Mouse (Mus musculus) embryonic facial prominence, embryonic 14.5 days (tissue): ENCODE measurements around the gene Abca7. TPM values are rescaled to one million over a fixed set of nuclear protein-coding genes. Genes with fewer than 3 reads are reported as not detected.
"Not testable (repeated sequence)": the region's sequence is repeated elsewhere in the genome, so short reads cannot be mapped to it uniquely, and the experiment has no call there.

Source experiments
- ATAC-seq: fragments of 200-750 bp; cut with Nextera tagmentation; 2 replicates; pipeline ENCODE4 v1.8.0; 2017; ENCODE audit warnings: low read depth, moderate number of reproducible peaks, moderate TSS enrichment
- DNase-seq: peaks from one replicate; pipeline ENCODE4 v3.0.0-alpha.2; 2015; ENCODE audit warnings: low spot score
- H3K27ac ChIP-seq: fragments of 300-500 bp; sonication (generic); replicated peaks from 2 replicates; pipeline ENCODE4 v1.5.1; 2014; ENCODE audit warnings: low read depth, mild to moderate bottlenecking, low read length, moderate library complexity
- H3K27me3 ChIP-seq: fragments of 300-500 bp; sonication (generic); replicated peaks from 2 replicates; pipeline ENCODE4 v1.6.1; 2014; ENCODE audit warnings: low read length; ENCODE audit not compliant: control insufficient read depth, insufficient read depth
- H3K36me3 ChIP-seq: fragments of 300-500 bp; sonication (generic); 2 replicates; pipeline ENCODE4 v1.6.1; 2014; ENCODE audit warnings: low read length, mixed read lengths; ENCODE audit not compliant: control insufficient read depth, insufficient read depth
- H3K4me1 ChIP-seq: fragments of 300-500 bp; sonication (generic); 2 replicates; pipeline ENCODE4 v1.6.1; 2014; ENCODE audit warnings: antibody characterized with exemption, low read length; ENCODE audit not compliant: control insufficient read depth, insufficient read depth
- H3K4me2 ChIP-seq: fragments of 300-500 bp; sonication (generic); 2 replicates; pipeline ENCODE4 v1.6.1; 2014; ENCODE audit warnings: low read depth, mild to moderate bottlenecking, low read length, moderate library complexity, mixed read lengths
- H3K4me3 ChIP-seq: fragments of 300-500 bp; sonication (generic); 2 replicates; pipeline ENCODE4 v1.5.1; 2014; ENCODE audit warnings: low read depth, mild to moderate bottlenecking, low read length
- H3K9ac ChIP-seq: fragments of 300-500 bp; sonication (generic); 2 replicates; pipeline ENCODE4 v1.6.1; 2014; ENCODE audit warnings: low read depth, mild to moderate bottlenecking, low read length, moderate library complexity, mixed read lengths
- H3K9me3 ChIP-seq: fragments of 300-500 bp; sonication (generic); 2 replicates; pipeline ENCODE4 v1.6.1; 2016; ENCODE audit warnings: low read length; ENCODE audit not compliant: control insufficient read depth
- WGBS: fragments of 180-500 bp; shearing (Covaris S2); extraction: QIAGEN DNeasy Blood & Tissue Kit; methylation state at CpG from one replicate; pipeline ENCODE4 v1.1.7; 2014; 5-methylcytosine and 5-hydroxymethylcytosine counted together
- polyA plus RNA-seq: library from polyadenylated mRNA; unstranded; fragments of >200 nt; fragmentation: Nextera tagmentation; extraction: Ambion mirVana; gene quantifications from 2 replicates; pipeline ENCODE4 v1.2.1, GENCODE M21; 2014

The Abca7 gene
- polyA plus RNA-seq, 1 experiment from 2014 or later = 2.5 TPM

GRCm38 (mm10) chr10:80045364-80045763 is 49.1 kb downstream of the Abca7 start:
- H3K27ac ChIP-seq, H3K36me3 ChIP-seq, H3K9me3 ChIP-seq, H3K4me2 ChIP-seq, H3K27me3 ChIP-seq, ATAC-seq, DNase-seq, H3K4me3 ChIP-seq, H3K9ac ChIP-seq, H3K4me1 ChIP-seq: not testable (repeated sequence)
- 86% methylated on average over 2 of the region's 4 CpGs for WGBS

- DNase-seq (no peak), ATAC-seq (no peak)
- Histone ChIP-seq H3K9me3 (no peaks in the 10 kb centered on the region), H3K27ac (no peak overlapping the region), H3K27me3 (no peaks in the 10 kb centered on the region), H3K4me2 (no peak overlapping the region), H3K4me1 (peaks cover 6% of the 10 kb centered on the region), H3K9ac (no peak overlapping the region), H3K4me3 (no peak overlapping the region), H3K36me3 (no peaks in the 10 kb centered on the region)
- 63% methylated on average over 5 of the region's 5 CpGs for WGBS
Measured at GRCm38 (mm10) chr10:80045766-80046165, 49.5 kb downstream of the Abca7 start.

GRCm38 (mm10) chr10:80047041-80047565 is 50.8 kb downstream of the Abca7 start, which contains the start of gene Gpx4:
Gene Gpx4, plus strand, starts transcription at chr10:80047166.
- H3K4me1 ChIP-seq = peaks cover 6% of the 10 kb centered on the region
- ATAC-seq (no peak), DNase-seq (no peak)
- no peak within 1 kb of the TSS for H3K4me2 ChIP-seq
- no peaks in the 10 kb centered on the region for H3K9me3 ChIP-seq
- no peaks in the 10 kb centered on the region for H3K36me3 ChIP-seq
- H3K27me3 ChIP-seq = no peaks in the 10 kb centered on the region
- no peak within 1 kb of the TSS for H3K9ac ChIP-seq
- peak within 1 kb of the TSS; percentile 50 for H3K27ac ChIP-seq
- no peak within 1 kb of the TSS for H3K4me3 ChIP-seq
- 49% methylated on average over 9 of the region's 9 CpGs for WGBS

GRCm38 (mm10) chr10:80048396-80048795 is 52.1 kb downstream of the Abca7 start:
- ATAC-seq (no peak), DNase-seq (peak; percentile 49)
- Histone ChIP-seq H3K27me3 (no peaks in the 10 kb centered on the region), H3K9me3 (no peaks in the 10 kb centered on the region), H3K4me2 (no peak overlapping the region), H3K9ac (no peak overlapping the region), H3K36me3 (no peaks in the 10 kb centered on the region), H3K27ac (peak overlapping the region; percentile 50), H3K4me1 (peaks cover 10% of the 10 kb centered on the region), H3K4me3 (no peak overlapping the region)
- 23% methylated on average over 5 of the region's 5 CpGs for WGBS

- ATAC-seq (no peak), DNase-seq (no peak)
- Histone ChIP-seq H3K4me2 (no peak overlapping the region), H3K36me3 (no peaks in the 10 kb centered on the region), H3K27me3 (no peaks in the 10 kb centered on the region), H3K9ac (no peak overlapping the region), H3K27ac (peak overlapping the region; percentile 50), H3K4me3 (no peak overlapping the region), H3K4me1 (peaks cover 10% of the 10 kb centered on the region), H3K9me3 (no peaks in the 10 kb centered on the region)
- 50% methylated on average over 3 of the region's 3 CpGs for WGBS
Measured at GRCm38 (mm10) chr10:80048834-80049233, 52.5 kb downstream of the Abca7 start.

DNA sequence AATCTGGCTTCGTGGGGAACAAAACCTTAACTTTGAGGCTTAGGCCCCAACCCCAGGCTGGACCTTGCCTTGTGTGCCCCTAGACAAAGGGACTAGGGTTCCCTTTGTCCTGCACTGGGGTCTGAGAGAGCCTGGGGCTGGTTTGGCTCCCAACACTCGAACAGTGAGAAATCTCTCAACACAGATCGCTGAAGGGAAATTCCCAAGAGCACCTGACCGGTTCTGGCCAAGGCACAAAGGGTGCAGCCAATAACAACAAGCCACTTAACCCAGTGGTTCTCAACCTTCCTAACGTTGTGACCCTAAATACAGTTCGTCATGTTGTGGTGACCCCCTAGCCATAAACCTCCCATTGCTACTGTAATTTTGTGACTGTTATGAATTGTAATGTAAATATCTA is 54.0 kb downstream of the Abca7 start:
- WGBS = 27% methylated on average over 6 of the region's 6 CpGs

DNA sequence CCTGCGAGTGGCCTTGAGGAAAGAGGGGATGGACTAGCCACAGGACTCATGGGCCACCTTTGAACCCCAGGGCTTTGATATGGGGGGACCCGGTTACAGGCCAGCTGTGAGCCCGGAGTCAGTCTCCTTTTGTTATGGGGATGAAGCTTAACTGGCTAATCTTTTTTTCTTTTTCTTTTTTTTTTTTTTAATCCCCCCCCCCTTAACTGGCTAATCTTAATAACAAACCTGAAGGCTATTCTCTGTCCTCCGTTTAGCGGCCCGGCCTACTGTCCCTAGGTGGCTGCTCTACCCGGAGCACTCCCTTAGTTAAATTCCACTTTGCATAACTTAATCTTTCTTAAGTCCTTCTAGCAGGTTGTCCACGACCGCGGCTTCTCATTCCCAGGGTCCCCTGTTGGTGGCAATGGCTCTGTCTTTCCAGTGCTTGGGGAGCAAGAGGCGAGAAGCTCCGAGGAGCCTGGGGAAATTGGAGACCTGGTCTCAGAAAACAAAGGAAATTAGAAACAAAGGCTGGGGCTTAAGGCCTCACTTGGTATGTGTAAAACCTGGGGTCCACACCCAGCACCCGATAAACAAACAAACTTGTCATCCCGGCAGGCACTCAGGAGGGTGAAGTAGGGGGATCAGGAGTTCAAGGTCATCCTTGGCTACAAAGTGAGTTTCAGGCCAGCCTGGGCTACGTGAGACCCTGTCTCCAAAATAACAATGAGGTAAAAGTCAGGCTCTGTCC is 54.8 kb downstream of the Abca7 start:
- ATAC-seq (no peak), DNase-seq (no peak)
- Histone ChIP-seq H3K4me1 (peaks cover 17% of the 10 kb centered on the region), H3K4me2 (no peak overlapping the region), H3K4me3 (no peak overlapping the region), H3K27me3 (no peaks in the 10 kb centered on the region), H3K36me3 (peaks cover 9% of the 10 kb centered on the region; the same call in 1 of the 2 replicates), H3K9ac (no peak overlapping the region), H3K27ac (peak overlapping the region; percentile 63), H3K9me3 (no peaks in the 10 kb centered on the region)
- WGBS = 24% methylated on average over 15 of the region's 15 CpGs

More for the DNA sequence above, 54.0 kb downstream of the Abca7 start:
- peaks cover 14% of the 10 kb centered on the region for H3K4me1 ChIP-seq
- H3K9ac ChIP-seq = no peak overlapping the region
- H3K36me3 ChIP-seq = peaks cover 2% of the 10 kb centered on the region; the same call in 1 of the 2 replicates
- no peak overlapping the region for H3K4me3 ChIP-seq
- 0 out of 2 replicates have a peak overlapping the region, but pooled peaks have one; percentile 63 for H3K27ac ChIP-seq
- no peaks in the 10 kb centered on the region for H3K27me3 ChIP-seq
- H3K4me2 ChIP-seq = no peak overlapping the region
- DNase-seq (no peak), ATAC-seq (no peak)
- H3K9me3 ChIP-seq = no peaks in the 10 kb centered on the region

DNA sequence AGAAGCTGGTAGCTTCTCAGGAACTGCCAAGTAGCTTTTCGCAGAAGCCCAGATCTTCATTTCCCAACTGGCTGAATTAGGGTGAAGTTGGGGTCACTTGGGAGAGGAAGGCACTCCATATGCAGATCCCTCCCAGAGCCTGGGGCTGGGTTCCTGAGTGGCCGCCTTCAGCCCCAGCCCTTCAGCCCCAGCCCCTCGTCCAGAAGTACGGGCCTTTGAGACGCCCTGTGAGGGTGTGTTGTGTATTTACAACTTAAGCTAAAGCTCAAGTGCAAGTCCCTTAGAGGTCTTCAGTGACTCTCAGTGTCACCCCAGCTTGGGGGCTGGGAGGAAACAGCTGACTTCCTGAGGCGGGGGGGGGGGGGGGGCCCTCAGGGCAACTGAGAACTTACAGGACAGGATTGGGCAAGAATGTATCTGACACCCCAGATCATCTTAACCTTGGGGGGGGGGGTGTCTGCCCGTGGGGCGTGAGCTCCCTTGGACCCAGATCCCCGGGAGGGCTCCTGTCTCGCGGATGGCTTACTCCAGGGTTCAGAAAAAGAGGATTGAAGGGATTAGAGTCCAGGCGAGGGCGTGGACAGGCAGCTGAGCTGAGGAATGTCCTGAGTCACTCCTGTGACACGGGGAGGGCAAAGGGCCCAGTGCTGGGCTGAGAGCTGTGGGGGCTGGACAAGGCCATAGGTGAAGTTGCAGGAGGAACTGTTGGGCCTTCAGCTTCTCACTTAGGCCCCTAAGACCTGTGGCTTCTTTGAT is 55.5 kb downstream of the Abca7 start:
- Histone ChIP-seq H3K4me3 (no peak overlapping the region), H3K4me2 (no peak overlapping the region), H3K27me3 (no peaks in the 10 kb centered on the region), H3K36me3 (peaks cover 16% of the 10 kb centered on the region), H3K9ac (peak overlapping the region; percentile 6; the same call in 1 of the 2 replicates), H3K4me1 (peaks cover 17% of the 10 kb centered on the region), H3K9me3 (no peaks in the 10 kb centered on the region), H3K27ac (peak overlapping the region; percentile 63)
- DNase-seq (peak; percentile 31), ATAC-seq (no peak)
- WGBS = 36% methylated on average over 13 of the region's 14 CpGs
